Mouse (Mus musculus): ENCODE data around the gene Kcnj14. TPM values are rescaled to one million over a fixed set of nuclear protein-coding genes. Genes with fewer than 3 reads are reported as not detected.

Gene Kcnj14
- polyA plus RNA-seq, 1 experiment from 2014 or later, result 2.2 TPM

- 87% methylated on average over 44 of the region's 44 CpGs for WGBS
- H3K36me3 ChIP-seq, result peaks cover 69% of the 10 kb centered on the region
- H3K27me3 ChIP-seq, result peaks cover 35% of the 10 kb centered on the region
- H3K4me3 ChIP-seq, result no peak overlapping the region
- H3K9me3 ChIP-seq, result no peaks in the 10 kb centered on the region
- H3K4me1 ChIP-seq, result peaks cover 19% of the 10 kb centered on the region
- no peak for ATAC-seq (ENCODE audit: insufficient number of reproducible peaks, insufficient read depth, low FRiP score, low TSS enrichment, low read depth)
- H3K4me2 ChIP-seq, result no peak overlapping the region
- H3K9ac ChIP-seq, result no peak overlapping the region
- H3K27ac ChIP-seq, result no peak overlapping the region
Measured at GRCm38 (mm10) chr7:45793969-45794585, 30.5 kb downstream of the Kcnj14 start.

- peaks cover 13% of the 10 kb centered on the region for H3K4me1 ChIP-seq
- no peak overlapping the region for H3K4me3 ChIP-seq
- ATAC-seq (ENCODE audit: insufficient number of reproducible peaks, insufficient read depth, low FRiP score, low TSS enrichment, low read depth), result no peak
- H3K36me3 ChIP-seq, result peaks cover 77% of the 10 kb centered on the region
- no peak overlapping the region for H3K9ac ChIP-seq
- 83% methylated on average over 24 of the region's 24 CpGs for WGBS
- no peaks in the 10 kb centered on the region for H3K9me3 ChIP-seq
- H3K4me2 ChIP-seq, result no peak overlapping the region
- H3K27me3 ChIP-seq, result peaks cover 27% of the 10 kb centered on the region
- no peak overlapping the region for H3K27ac ChIP-seq
Measured at GRCm38 (mm10) chr7:45793240-45793639, 31.3 kb downstream of the Kcnj14 start.

- H3K27me3 ChIP-seq, result peaks cover 14% of the 10 kb centered on the region
- no peak overlapping the region for H3K4me2 ChIP-seq
- no peak overlapping the region for H3K9ac ChIP-seq
- H3K9me3 ChIP-seq, result no peaks in the 10 kb centered on the region
- peaks cover 86% of the 10 kb centered on the region for H3K36me3 ChIP-seq
- no peak for ATAC-seq (ENCODE audit: insufficient number of reproducible peaks, insufficient read depth, low FRiP score, low TSS enrichment, low read depth)
- peaks cover 8% of the 10 kb centered on the region for H3K4me1 ChIP-seq
- no peak overlapping the region for H3K27ac ChIP-seq
- H3K4me3 ChIP-seq, result no peak overlapping the region
- WGBS, result 82% methylated on average over 17 of the region's 17 CpGs
Measured at GRCm38 (mm10) chr7:45791756-45792490, 32.7 kb downstream of the Kcnj14 start.

- Histone ChIP-seq H3K4me1 (peaks cover 20% of the 10 kb centered on the region), H3K27ac (no peak overlapping the region), H3K36me3 (peaks cover 81% of the 10 kb centered on the region), H3K4me3 (no peak overlapping the region), H3K9me3 (no peaks in the 10 kb centered on the region), H3K27me3 (peaks cover 5% of the 10 kb centered on the region), H3K9ac (no peak overlapping the region), H3K4me2 (no peak overlapping the region)
- ATAC-seq (ENCODE audit: insufficient number of reproducible peaks, insufficient read depth, low FRiP score, low TSS enrichment, low read depth), result no peak
- 67% methylated on average over 6 of the region's 6 CpGs for WGBS
Measured at GRCm38 (mm10) chr7:45790721-45791120, 33.9 kb downstream of the Kcnj14 start.

- Histone ChIP-seq H3K4me1 (peaks cover 33% of the 10 kb centered on the region), H3K9ac (no peak overlapping the region)
- no peak for ATAC-seq (ENCODE audit: insufficient number of reproducible peaks, insufficient read depth, low FRiP score, low TSS enrichment, low read depth)
Measured at GRCm38 (mm10) chr7:45787642-45788041, 36.9 kb downstream of the Kcnj14 start.

GRCm38 (mm10) chr7:45786661-45787413, 37.7 kb downstream of the Kcnj14 start:
- H3K4me1 ChIP-seq, result peaks cover 33% of the 10 kb centered on the region
- ATAC-seq (ENCODE audit: insufficient number of reproducible peaks, insufficient read depth, low FRiP score, low TSS enrichment, low read depth), result peak; percentile 44; the same call in 1 of the 2 replicates
- no peaks in the 10 kb centered on the region for H3K9me3 ChIP-seq
- peak overlapping the region; percentile 82 for H3K4me3 ChIP-seq
- 7% methylated on average over 17 of the region's 17 CpGs for WGBS
- peak overlapping the region; percentile 57; the same call in 1 of the 2 replicates for H3K27ac ChIP-seq
- peaks cover 43% of the 10 kb centered on the region for H3K36me3 ChIP-seq
- peak overlapping the region; percentile 82 for H3K9ac ChIP-seq
- peak overlapping the region; percentile 92 for H3K4me2 ChIP-seq
- H3K27me3 ChIP-seq, result 0 out of 2 replicates have a peak, but pooled peaks cover 7% of the 10 kb centered on the region

More at GRCm38 (mm10) chr7:45787642-45788041, 36.9 kb downstream of the Kcnj14 start:
- H3K36me3 ChIP-seq, result peaks cover 51% of the 10 kb centered on the region
- no peaks in the 10 kb centered on the region for H3K9me3 ChIP-seq
- peak overlapping the region; percentile 82; the same call in 1 of the 2 replicates for H3K4me3 ChIP-seq
- no peaks in the 10 kb centered on the region for H3K27me3 ChIP-seq
- H3K4me2 ChIP-seq, result peak overlapping the region; percentile 92
- 88% methylated on average over 22 of the region's 22 CpGs for WGBS
- H3K27ac ChIP-seq, result no peak overlapping the region

- no peak overlapping the region; the same call in 1 of the 2 replicates for H3K27ac ChIP-seq
- H3K9ac ChIP-seq, result peak overlapping the region; percentile 82
- peak overlapping the region; percentile 82 for H3K4me3 ChIP-seq
- H3K36me3 ChIP-seq, result peaks cover 38% of the 10 kb centered on the region
- 2% methylated on average over 14 of the region's 14 CpGs for WGBS
- peaks cover 33% of the 10 kb centered on the region for H3K4me1 ChIP-seq
- 0 out of 2 replicates have a peak, but pooled peaks cover 7% of the 10 kb centered on the region for H3K27me3 ChIP-seq
- peak; percentile 46; the same call in 1 of the 2 replicates for ATAC-seq (ENCODE audit: insufficient number of reproducible peaks, insufficient read depth, low FRiP score, low TSS enrichment, low read depth)
- H3K4me2 ChIP-seq, result peak overlapping the region; percentile 92
- no peaks in the 10 kb centered on the region for H3K9me3 ChIP-seq
Measured at GRCm38 (mm10) chr7:45786136-45786578, 38.4 kb downstream of the Kcnj14 start.

GRCm38 (mm10) chr7:45785388-45786135, 39.0 kb downstream of the Kcnj14 start:
- H3K4me2 ChIP-seq, result peak overlapping the region; percentile 92
- H3K9me3 ChIP-seq, result no peaks in the 10 kb centered on the region
- 0 out of 2 replicates have a peak, but pooled peaks have one; percentile 5 for ATAC-seq (ENCODE audit: insufficient number of reproducible peaks, insufficient read depth, low FRiP score, low TSS enrichment, low read depth)
- H3K27ac ChIP-seq, result peak overlapping the region; percentile 66
- H3K36me3 ChIP-seq, result peaks cover 32% of the 10 kb centered on the region
- WGBS, result under 1% methylated on average over 38 of the region's 42 CpGs
- H3K9ac ChIP-seq, result peak overlapping the region; percentile 82
- H3K4me1 ChIP-seq, result peaks cover 33% of the 10 kb centered on the region
- H3K27me3 ChIP-seq, result 0 out of 2 replicates have a peak, but pooled peaks cover 7% of the 10 kb centered on the region
- peak overlapping the region; percentile 82 for H3K4me3 ChIP-seq

GRCm38 (mm10) chr7:45784524-45785372, 39.8 kb downstream of the Kcnj14 start, which contains the start of gene Sult2b1:
TSS of gene Sult2b1 (minus strand) at chr7:45784669.
- H3K9me3 ChIP-seq, result no peaks in the 10 kb centered on the region
- WGBS, result 21% methylated on average over 20 of the region's 20 CpGs
- H3K27me3 ChIP-seq, result 0 out of 2 replicates have a peak, but pooled peaks cover 7% of the 10 kb centered on the region
- peak within 1 kb of the TSS; percentile 66 for H3K27ac ChIP-seq
- H3K36me3 ChIP-seq, result peaks cover 24% of the 10 kb centered on the region
- H3K4me2 ChIP-seq, result peak within 1 kb of the TSS; percentile 92
- H3K4me3 ChIP-seq, result peak within 1 kb of the TSS; percentile 82
- H3K9ac ChIP-seq, result peak within 1 kb of the TSS; percentile 82
- peaks cover 33% of the 10 kb centered on the region for H3K4me1 ChIP-seq
- ATAC-seq (ENCODE audit: insufficient number of reproducible peaks, insufficient read depth, low FRiP score, low TSS enrichment, low read depth), result peak; percentile 45; the same call in 1 of the 2 replicates

- H3K9me3 ChIP-seq, result no peaks in the 10 kb centered on the region
- H3K4me2 ChIP-seq, result peak within 1 kb of the TSS; percentile 92
- H3K9ac ChIP-seq, result peak within 1 kb of the TSS; percentile 77
- H3K4me1 ChIP-seq, result peaks cover 33% of the 10 kb centered on the region
- peak within 1 kb of the TSS; percentile 40 for H3K27ac ChIP-seq
- peaks cover 12% of the 10 kb centered on the region for H3K36me3 ChIP-seq
- H3K27me3 ChIP-seq, result peaks cover 17% of the 10 kb centered on the region; the same call in 1 of the 2 replicates
- peak within 1 kb of the TSS; percentile 60 for H3K4me3 ChIP-seq
- no peak for ATAC-seq (ENCODE audit: insufficient number of reproducible peaks, insufficient read depth, low FRiP score, low TSS enrichment, low read depth)
- 1% methylated on average over 38 of the region's 38 CpGs for whole genome bisulfite sequencing
Measured at GRCm38 (mm10) chr7:45783511-45784091, 41.0 kb downstream of the Kcnj14 start, which contains the start of gene Lmtk3. TSS of gene Lmtk3 (plus strand) at chr7:45783738.

Measured in embryonic facial prominence, embryonic 13.5 days (tissue).